Mouse (Mus musculus): ENCODE results near the gene 1700066M21Rik.

Gene 1700066M21Rik

GRCm38 (mm10) chr1:57377376-57378341 is at the start of gene 1700066M21Rik:
Gene 1700066M21Rik, plus strand, starts transcription at chr1:57377620.
- peak; percentile 99 for DNase-seq (ENCODE audit: low spot score)

- DNase-seq (ENCODE audit: low spot score), result no peak
Observed at GRCm38 (mm10) chr1:57329285-57330093, 47.9 kb upstream of the 1700066M21Rik start.

GRCm38 (mm10) chr1:57330228-57330627 is 47.2 kb upstream of the 1700066M21Rik start:
- no peak for DNase-seq (ENCODE audit: low spot score)

- no peak for DNase-seq (ENCODE audit: low spot score)
Observed at GRCm38 (mm10) chr1:57332040-57332439, 45.4 kb upstream of the 1700066M21Rik start.

GRCm38 (mm10) chr1:57333550-57334213 is 43.7 kb upstream of the 1700066M21Rik start:
- no peak for DNase-seq (ENCODE audit: low spot score)

GRCm38 (mm10) chr1:57335200-57335599 is 42.2 kb upstream of the 1700066M21Rik start:
- DNase-seq (ENCODE audit: low spot score), result no peak

GRCm38 (mm10) chr1:57339156-57339796 is 38.1 kb upstream of the 1700066M21Rik start:
- peak; percentile 33 for DNase-seq (ENCODE audit: low spot score)

- no peak for DNase-seq (ENCODE audit: low spot score)
Observed at GRCm38 (mm10) chr1:57341197-57341596, 36.2 kb upstream of the 1700066M21Rik start.

- DNase-seq (ENCODE audit: low spot score), result no peak
Observed at GRCm38 (mm10) chr1:57347487-57347886, 29.9 kb upstream of the 1700066M21Rik start.

GRCm38 (mm10) chr1:57351941-57352340 is 25.5 kb upstream of the 1700066M21Rik start:
- no peak for DNase-seq (ENCODE audit: low spot score)

GRCm38 (mm10) chr1:57358546-57358945 is 18.9 kb upstream of the 1700066M21Rik start:
- no peak for DNase-seq (ENCODE audit: low spot score)

- no peak for DNase-seq (ENCODE audit: low spot score)
Observed at GRCm38 (mm10) chr1:57367446-57367845, 10.0 kb upstream of the 1700066M21Rik start.

GRCm38 (mm10) chr1:57369111-57369510 is 8.3 kb upstream of the 1700066M21Rik start:
- no peak for DNase-seq (ENCODE audit: low spot score)

- DNase-seq (ENCODE audit: low spot score), result no peak
Observed at GRCm38 (mm10) chr1:57370451-57370850, 7.0 kb upstream of the 1700066M21Rik start.

- DNase-seq (ENCODE audit: low spot score), result no peak
Observed at GRCm38 (mm10) chr1:57375276-57375675, 2.1 kb upstream of the 1700066M21Rik start.

GRCm38 (mm10) chr1:57376806-57377205 is 614 bp upstream of the 1700066M21Rik start:
- no peak for DNase-seq (ENCODE audit: low spot score)

GRCm38 (mm10) chr1:57386519-57386918 is 9.1 kb downstream of the 1700066M21Rik start:
- no peak for DNase-seq (ENCODE audit: low spot score)

GRCm38 (mm10) chr1:57387876-57388275 is 10.5 kb downstream of the 1700066M21Rik start:
- DNase-seq (ENCODE audit: low spot score), result no peak

GRCm38 (mm10) chr1:57388402-57389155 is 11.2 kb downstream of the 1700066M21Rik start:
- no peak for DNase-seq (ENCODE audit: low spot score)

GRCm38 (mm10) chr1:57390993-57391790 is 13.8 kb downstream of the 1700066M21Rik start:
- no peak for DNase-seq (ENCODE audit: low spot score)
